Mouse (Mus musculus) cerebral cortex, adult 2 months (tissue): ENCODE data around the gene Eef2k.

Source experiments
- WGBS: fragments of 180-500 bp; shearing (Covaris S2); methylation state at CpG from one replicate; pipeline ENCODE4 v1.1.7; 2018; 5-methylcytosine and 5-hydroxymethylcytosine counted together

Eef2k gene

DNA sequence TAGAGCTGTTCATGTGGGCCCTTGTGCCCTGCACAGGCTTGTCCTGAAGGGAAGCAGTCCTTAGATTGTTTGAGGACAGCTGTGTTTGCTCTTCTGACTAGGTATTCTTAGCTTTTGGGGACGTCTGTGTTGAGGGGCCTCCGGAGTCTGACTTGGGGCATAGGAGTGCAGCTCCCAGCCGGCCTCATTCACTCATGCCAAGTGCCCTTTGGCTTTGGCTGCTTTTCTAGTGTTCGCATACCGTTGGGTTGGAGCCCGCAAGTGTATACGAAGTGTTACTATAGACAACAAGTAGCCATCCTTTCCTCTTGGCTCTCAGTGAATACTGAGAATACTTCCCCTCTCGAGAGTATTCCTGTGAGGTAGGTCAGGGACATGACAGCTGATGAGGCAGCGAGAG is 95.6 kb downstream of the Eef2k start:
- 76% methylated on average over 9 of the region's 9 CpGs for WGBS

DNA sequence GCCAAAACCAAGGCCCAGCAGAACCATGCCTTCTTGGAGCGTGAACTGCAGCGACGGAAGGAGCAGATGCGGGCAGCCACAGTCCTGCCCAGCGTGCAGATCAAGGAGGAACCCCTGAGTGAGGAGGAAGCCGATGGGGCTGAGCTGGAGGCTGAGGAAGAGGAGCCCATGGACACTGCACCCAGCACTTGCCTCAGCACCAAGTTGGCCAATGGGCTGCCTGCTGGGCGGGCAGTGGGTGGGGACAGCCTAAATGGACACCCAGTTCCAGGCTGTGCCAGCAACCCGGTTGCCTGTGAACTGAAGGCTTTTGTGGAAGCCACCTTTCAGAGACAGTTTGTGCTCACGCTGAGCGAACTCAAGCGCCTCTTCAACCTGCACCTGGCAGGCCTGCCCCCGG is 97.7 kb downstream of the Eef2k start:
- WGBS, result 84% methylated on average over 12 of the region's 12 CpGs

DNA sequence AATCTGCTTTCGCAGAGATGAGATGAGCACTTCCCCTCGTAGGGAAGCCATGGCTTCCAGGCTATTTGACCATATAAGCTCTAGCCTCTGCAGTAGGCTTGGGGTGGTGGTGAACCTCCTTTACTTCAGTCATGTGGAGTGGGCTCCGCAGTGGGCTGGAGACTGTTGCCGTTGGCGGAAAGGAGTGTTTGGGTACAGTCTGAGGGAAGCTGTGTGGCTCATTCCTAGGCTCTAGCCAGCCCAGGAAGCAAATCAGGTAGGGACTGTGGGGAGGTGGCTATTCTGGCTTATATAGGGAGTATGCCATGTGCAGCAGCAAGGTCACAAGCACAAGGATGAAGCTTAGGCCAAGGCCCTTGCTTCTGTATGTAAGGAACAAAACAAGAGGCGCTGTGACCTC is 98.6 kb downstream of the Eef2k start:
- WGBS, result 88% methylated on average over 6 of the region's 6 CpGs

DNA sequence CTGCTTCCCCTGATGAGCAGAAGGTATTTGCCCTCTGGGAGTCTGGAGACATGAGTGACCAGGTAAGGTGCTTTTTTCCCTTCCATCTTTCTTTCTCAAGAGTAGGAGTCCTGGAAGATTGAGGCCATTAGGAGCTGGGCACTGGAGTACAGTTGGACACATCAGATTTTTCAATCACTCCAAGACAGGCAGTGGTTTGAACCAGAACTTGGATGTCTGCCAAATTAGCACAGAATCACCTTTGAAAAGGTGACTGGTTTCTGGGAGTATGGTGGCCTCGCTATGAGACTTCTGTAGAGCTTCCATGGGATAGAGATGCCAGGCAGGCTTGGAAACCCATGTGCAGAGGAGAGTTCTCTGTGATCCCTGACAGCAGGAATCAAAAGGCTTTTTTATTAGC is 99.9 kb downstream of the Eef2k start:
- 88% methylated on average over 1 of the region's 1 CpGs for WGBS

DNA sequence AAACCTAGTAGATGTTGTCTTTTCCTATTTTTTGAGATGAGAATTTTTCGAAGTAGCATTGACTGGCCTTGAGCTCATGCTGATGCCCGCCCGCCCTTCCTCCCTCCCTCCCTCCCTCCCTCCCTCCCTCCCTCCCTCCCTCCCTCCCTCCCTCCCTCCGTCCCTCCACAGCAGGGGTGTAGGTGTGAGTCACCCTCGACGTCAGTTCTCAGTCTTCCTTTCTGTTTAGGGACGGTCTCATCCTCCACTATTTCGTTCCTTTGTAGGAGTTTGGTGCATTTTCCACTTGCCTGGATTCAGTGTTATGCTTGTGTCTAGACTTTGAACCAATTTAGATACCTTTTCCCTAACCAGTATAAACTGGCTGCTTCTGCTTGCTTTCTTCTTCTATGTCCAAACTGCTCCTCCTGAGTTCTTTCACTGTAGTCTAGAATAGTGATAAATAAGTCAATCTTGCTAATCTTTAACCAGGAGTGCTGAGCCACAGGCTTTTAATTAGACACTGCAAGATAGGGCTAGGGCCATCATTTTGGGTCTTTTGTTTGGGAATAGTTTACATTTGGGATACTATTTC is 101.4 kb downstream of the Eef2k start:
- 44% methylated on average over 8 of the region's 8 CpGs for WGBS

DNA sequence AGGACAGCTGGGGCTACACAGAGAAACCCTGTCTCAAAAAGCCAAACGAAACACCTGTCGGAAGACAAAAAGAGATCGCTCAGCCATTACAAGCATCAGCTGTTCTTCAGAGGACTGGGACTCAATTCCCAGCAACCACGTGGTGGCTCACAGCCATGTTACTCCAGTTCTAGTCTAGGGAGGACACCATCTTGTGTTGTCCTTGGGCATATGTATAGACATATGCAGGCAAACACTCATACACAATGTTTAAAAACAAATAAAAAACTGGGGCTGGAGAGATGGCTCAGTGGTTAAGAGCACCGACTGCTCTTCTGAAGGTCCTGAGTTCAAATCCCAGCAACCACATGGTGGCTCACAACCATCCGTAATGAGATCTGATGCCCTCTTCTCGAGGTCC is 111.0 kb downstream of the Eef2k start:
- 62% methylated on average over 7 of the region's 7 CpGs for WGBS
